Mouse (Mus musculus) cortical plate, adult 2 months (tissue): ENCODE results near the gene Slc7a11. TPM values are rescaled to one million over a fixed set of nuclear protein-coding genes. Genes with fewer than 3 reads are reported as not detected.

Experiments used
- H3K27ac ChIP-seq: fragments of 200-500 bp; 2 replicates; pipeline ENCODE4 v1.5.1; 2012; ENCODE audit warnings: low read length, control low read depth, inconsistent platforms; ENCODE audit not compliant: insufficient read depth
- H3K4me1 ChIP-seq: fragments of 200-500 bp; 2 replicates; pipeline ENCODE4 v1.6.1; 2011; ENCODE audit warnings: low read length; ENCODE audit not compliant: control insufficient read depth, insufficient read depth
- H3K4me3 ChIP-seq: fragments of 200-500 bp; 2 replicates; pipeline ENCODE4 v1.5.1; 2011; ENCODE audit warnings: mild to moderate bottlenecking, low read length, control low read depth; ENCODE audit not compliant: insufficient read depth
- CTCF ChIP-seq: fragments of 200-500 bp; IDR thresholded peaks from 2 replicates; pipeline ENCODE4 v1.5.1; 2011; ENCODE audit warnings: mild to moderate bottlenecking, control low read depth, low read length; ENCODE audit not compliant: insufficient read depth; ENCODE audit errors: extremely low read depth
- POLR2A ChIP-seq: fragments of 200-500 bp; IDR thresholded peaks from 2 replicates; pipeline ENCODE4 v1.6.1; 2011; ENCODE audit warnings: mild to moderate bottlenecking, low read length, control low read depth; ENCODE audit not compliant: insufficient read depth; ENCODE audit errors: extremely low read depth
- polyA plus RNA-seq: library from polyadenylated mRNA; depleted of rRNA; stranded (reverse); fragments of >200 nt; gene quantifications from 2 replicates; pipeline ENCODE4 v1.2.3, GENCODE M21; 2012

The Slc7a11 gene
- polyA plus RNA-seq, 1 experiment: 18.1 TPM

- TF ChIP-seq CTCF (no peak), POLR2A (no peak)
- Histone ChIP-seq H3K4me3 (no peak overlapping the region), H3K4me1 (no peaks in the 10 kb centered on the region), H3K27ac (no peak overlapping the region)
These were observed 575.3 kb downstream of the Slc7a11 start for GRCm38 (mm10) chr3:49867951-49868584.

GRCm38 (mm10) chr3:49867147-49867950, 576.1 kb downstream of the Slc7a11 start:
- no peaks in the 10 kb centered on the region for H3K4me1 ChIP-seq
- H3K27ac ChIP-seq: no peak overlapping the region
- no peak overlapping the region for H3K4me3 ChIP-seq
- TF ChIP-seq POLR2A: no peak
- TF ChIP-seq CTCF: no peak

GRCm38 (mm10) chr3:49866061-49866515, 577.3 kb downstream of the Slc7a11 start:
- Histone ChIP-seq H3K4me1 (no peaks in the 10 kb centered on the region), H3K4me3 (no peak overlapping the region), H3K27ac (no peak overlapping the region)
- TF ChIP-seq CTCF (no peak), POLR2A (no peak)

GRCm38 (mm10) chr3:49856797-49857196, 586.6 kb downstream of the Slc7a11 start:
- TF ChIP-seq POLR2A (no peak), CTCF (no peak)
- Histone ChIP-seq H3K27ac (no peak overlapping the region), H3K4me1 (no peaks in the 10 kb centered on the region), H3K4me3 (no peak overlapping the region)

- TF ChIP-seq CTCF (no peak), POLR2A (no peak)
- Histone ChIP-seq H3K4me1 (no peaks in the 10 kb centered on the region), H3K27ac (no peak overlapping the region), H3K4me3 (no peak overlapping the region)
These were observed 589.1 kb downstream of the Slc7a11 start for GRCm38 (mm10) chr3:49854277-49854676.

GRCm38 (mm10) chr3:49842971-49843370, 600.4 kb downstream of the Slc7a11 start:
- H3K4me1 ChIP-seq: no peaks in the 10 kb centered on the region
- no peak overlapping the region for H3K4me3 ChIP-seq
- no peak for TF ChIP-seq CTCF
- no peak for TF ChIP-seq POLR2A
- no peak overlapping the region for H3K27ac ChIP-seq
